Mouse (Mus musculus): Measurements from ENCODE around the gene Ly6g5b.

DNA sequence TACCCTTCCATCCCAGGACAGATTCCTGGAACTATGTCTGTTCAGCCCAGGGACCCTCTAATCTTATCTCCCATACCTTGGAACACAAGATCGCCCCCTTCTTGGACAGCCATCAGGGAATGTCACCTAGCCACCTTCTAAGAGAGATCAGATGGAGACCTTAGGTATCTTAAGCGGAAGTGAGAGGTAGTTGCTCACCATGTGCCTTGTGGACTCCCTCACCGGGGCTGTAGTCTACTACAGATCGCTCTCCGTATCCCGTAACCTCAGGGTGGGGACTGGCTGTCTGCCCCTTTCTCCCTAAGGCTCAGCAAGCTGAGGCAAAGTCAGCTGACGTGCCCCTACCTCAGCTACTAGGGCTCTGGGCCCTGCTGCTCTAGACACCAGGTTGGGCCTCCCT is 11.1 kb downstream of the Ly6g5b start:
- no peak for TF ChIP-seq CTCF (IDR thresholded peaks at IDR 0.05; ENCODE audit: low read depth)
- TF ChIP-seq EP300 (IDR thresholded peaks at IDR 0.05; ENCODE audit: low read depth): no peak

Measured in liver, embryonic 14.5 days (tissue).